Mouse (Mus musculus) E14TG2a.4 (cell line): ENCODE measurements around the gene Rere.

Source experiments
- CTCF ChIP-seq: conservative IDR thresholded peaks from 2 replicates; pipeline ENCODE4 v1.5.1; 2014; ENCODE audit warnings: low read length
- POU5F1 ChIP-seq: IDR thresholded peaks from 2 replicates; pipeline ENCODE4 v1.6.1; 2014; ENCODE audit warnings: low read length, borderline replicate concordance

GRCm38 (mm10) chr4:150260111-150260510 is 21.3 kb upstream of the Rere start:
- 0 out of 2 replicates have a peak, but pooled peaks have one; percentile 0 for TF ChIP-seq CTCF
- no peak for TF ChIP-seq POU5F1
